Mouse (Mus musculus) right cerebral cortex, postnatal 36 days (tissue): ENCODE measurements around the gene Neto2.
A peak's percentile ranks its signal among the peaks of the same experiment; 100 is the strongest.

Source experiments
- DNase-seq, 2 experiments: peaks; one replicate each; pipeline ENCODE4 v3.0.0; 2022; ENCODE audit warnings: low spot score in 2 of 2, mixed read lengths in 1 of 2

Neto2 gene

DNA sequence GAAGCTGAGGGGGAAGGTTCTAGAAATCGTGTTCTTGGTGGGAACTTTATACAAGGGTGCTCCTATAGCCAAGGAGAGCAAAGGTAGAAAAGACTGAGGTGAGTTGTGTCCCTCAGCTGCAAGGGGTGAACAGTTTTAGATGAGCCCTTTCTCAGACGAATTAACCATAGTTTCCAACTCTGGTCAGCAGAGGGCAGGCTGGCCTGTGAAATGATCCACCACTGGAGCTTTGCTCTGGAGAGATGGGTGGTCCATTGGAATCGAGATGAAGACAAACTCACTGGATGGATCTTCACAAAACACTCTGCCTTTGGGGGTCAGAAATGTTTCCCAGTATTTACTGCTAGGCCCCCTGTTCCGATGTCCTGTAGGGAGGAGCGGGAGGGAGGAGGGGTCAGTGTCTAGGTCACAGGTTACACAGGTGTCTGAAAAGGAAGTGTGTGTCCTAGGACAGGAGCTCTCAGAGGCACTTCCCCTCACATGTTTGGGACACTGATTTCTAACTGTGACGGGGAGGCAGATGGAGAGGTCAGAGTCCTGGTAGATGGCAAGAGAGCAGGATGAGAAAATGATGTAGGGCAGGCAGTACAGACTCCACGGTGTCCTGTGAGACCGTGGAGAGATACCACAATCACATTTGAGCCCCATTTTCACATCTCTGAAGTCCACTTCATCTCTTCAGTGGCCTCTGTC, 97.4 kb downstream of the Neto2 start:
- peak; percentile 21 to 29 for DNase-seq

DNA sequence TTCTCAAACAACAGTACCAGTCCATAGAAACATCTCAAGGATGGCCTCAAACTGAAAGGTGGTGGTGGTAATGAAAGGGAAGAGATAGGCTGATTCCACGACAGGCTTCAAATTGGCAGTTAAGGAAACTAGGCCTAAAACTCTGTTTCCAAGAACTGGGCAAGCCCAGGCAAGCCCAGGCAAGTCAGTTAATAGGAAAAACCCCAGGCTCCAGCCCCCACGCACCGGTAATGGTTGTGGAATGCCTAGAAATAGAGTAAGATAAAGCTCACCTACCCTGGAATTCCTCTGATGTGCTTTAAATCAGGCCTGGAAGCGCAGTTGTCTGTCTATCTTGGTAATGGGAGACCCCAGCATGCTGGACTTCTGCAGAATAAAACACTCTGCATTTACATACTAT, 98.0 kb downstream of the Neto2 start:
- DNase-seq, result no peak

DNA sequence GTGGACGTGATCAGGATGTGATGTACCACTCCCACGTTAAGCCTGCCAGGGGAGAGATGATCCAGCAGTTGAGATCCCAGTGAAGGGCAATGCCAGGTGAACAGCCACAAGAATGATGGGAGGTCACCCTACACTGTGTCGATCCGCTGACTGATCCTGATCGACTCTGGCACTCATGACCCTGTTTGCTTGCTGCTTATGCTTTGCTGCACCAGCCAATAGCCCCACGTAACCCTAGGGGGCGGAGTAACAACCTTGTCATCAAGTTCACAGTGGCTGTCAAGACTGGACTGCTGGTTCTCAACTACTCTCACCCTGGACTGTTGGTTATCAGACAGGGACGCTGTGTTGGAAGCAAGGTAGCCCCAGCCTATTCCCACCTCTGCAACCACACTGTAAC, 99.0 kb downstream of the Neto2 start:
- no peak for DNase-seq

DNA sequence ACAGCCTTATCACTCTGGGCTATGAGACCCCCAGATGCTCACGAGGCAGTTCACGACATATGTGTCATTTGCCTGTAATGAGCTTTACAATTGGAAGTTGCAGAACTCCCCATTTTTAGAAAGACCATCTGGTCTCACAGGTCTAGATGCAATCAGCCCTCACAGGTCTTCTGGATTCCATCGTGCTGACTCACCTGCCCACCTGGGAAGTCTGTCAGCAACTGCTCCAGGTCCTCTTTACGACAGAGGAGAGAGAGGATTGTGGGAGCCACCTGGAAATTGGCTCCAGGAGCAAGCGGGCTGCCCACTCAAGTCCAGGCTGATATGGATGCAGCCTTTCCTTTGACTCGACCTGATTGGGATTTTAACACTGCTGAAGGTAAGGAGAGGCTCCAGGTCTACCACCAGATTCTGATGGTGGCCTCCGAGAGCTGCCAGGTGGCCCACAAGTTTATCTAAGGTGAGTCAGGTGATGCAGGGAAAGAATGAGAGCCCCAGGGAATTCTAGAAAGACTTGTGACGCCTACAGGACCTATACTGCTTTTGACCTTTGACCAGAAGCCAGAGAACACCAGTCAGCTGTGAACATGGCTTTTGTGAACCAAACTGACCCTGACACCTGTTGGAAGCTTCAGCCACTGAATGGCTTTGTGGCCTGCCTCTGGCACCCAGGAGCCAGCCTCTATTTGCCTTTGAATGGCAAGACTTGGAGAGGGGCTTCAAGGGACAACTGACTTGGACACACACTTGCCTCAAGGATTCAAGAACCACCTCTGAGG, 103.1 kb downstream of the Neto2 start:
- DNase-seq, result no peak

DNA sequence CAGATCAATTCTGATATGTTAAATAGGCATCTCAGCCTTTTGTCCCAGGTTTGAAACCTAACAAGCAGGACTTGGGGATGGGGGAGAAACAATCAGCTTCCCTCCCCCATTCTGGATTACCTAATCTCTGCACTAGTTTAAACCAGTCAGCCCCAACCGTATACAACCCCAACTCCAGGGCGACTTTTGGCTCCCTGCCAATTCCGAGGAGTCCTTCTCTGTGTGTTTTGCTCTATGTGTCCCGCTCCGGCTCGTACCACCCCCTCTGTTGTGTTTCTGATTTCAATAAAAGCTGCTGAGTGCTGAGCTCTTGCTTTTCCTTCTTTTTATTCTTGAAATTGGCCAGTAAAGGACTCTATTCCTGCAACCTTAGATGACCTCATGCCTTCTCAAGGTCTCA, 105.3 kb downstream of the Neto2 start:
- no peak for DNase-seq

DNA sequence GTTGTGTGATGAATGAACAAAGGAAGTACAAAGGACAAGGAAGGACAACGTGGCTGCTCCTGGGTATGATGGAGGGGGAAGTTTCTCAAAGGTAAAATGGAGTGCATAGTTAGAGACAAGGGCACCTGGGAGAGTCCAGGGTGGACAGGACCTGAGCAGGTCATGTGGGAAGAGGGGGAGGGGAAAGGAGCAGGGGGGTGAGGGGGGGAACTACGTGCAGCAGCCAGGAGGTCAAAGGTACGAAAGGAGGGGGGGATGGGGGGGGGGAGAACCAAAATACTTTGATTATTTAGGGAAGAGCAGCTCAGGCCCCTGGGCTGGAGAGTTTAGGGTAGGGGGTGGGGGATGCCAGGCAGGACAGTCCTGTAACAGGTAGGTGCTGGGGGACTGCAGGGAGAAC, 105.7 kb downstream of the Neto2 start:
- DNase-seq, result no peak

DNA sequence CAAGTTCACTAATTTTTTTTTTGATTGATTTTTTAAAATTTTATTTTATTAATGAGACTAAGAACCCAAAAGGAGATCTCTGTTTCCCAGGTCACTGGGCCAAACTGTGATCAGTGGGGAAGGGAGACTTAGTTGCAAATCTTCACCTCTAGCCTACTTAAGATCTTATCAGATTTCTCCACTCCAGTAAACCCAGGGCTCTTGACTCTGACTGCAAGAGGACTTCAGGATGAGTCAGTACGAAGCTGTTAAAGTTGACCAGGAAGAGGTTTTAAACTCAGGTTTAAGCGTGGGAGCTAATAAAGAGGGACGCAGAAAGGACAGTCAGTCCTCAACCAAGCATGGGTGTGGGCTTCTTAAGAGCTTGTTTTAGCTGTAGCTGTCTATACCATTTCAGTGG, 107.4 kb downstream of the Neto2 start:
- DNase-seq, result no peak

DNA sequence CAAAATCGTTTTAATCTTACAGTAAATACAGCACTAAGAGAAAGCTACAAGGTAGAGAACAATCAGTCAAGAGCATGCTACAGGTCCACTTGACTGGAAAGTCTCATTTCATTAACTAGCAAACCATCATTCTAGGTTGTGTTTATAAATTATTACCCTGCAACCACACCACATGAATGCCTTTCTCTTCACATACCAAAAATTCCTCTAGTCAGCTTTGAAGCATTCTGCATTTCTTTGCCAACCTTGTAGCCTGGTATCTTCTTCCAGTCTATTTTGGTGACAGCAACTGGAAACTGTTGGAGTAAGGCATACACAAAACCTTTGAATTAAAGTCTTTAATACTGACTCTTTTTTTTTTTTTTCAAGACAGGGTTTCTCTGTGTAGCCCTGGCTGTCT, 109.2 kb downstream of the Neto2 start:
- DNase-seq, result no peak

DNA sequence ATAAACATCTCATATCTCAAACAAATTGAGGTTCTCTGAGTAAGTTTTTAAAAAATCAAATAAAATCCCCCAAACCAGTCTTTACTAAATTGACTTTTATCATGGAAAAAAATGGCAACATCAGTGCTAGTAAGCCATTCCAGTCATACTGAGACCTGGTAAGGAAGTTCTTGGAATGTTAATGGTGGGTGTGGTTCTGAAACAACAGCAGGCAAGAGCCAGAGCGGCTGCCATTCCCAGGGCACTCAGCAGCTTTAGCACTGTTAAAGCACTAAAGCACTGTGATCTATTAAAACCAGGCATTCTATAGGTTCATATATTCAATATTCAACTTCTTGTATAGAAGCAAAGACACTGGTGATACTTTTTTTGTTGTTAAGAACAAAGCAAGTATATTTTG, 110.5 kb downstream of the Neto2 start:
- no peak for DNase-seq

DNA sequence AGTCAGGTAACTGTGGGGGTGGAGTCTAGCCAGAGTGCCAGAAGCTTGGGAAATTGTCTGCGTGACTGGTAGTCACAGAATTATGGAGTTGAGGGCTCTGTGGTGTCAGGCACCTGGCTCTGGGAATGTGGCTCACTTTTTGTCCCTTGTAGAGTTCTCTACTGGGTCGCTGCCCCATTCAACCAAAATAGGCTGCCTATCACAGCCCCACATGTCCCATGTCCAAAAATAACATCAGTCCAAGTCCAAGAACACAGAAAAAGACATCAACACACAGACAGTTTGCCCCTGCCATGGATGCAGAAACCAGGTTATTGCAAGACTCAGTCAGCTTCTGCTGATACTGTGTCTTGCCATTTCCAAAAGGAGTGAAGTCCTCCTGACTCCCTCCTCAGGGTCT, 112.1 kb downstream of the Neto2 start:
- no peak for DNase-seq
